Mouse (Mus musculus) naive thymus-derived CD4-positive, alpha-beta T cell, adult 2 months (primary cell): ENCODE data around the gene Trpm8.

Experiments used
- DNase-seq: peaks from one replicate; pipeline ENCODE4 v3.0.0-alpha.2; 2011; ENCODE audit warnings: low read depth

The Trpm8 gene

GRCm38 (mm10) chr1:88264869-88265240, 12.6 kb upstream of the Trpm8 start:
- DNase-seq: no peak

DNA sequence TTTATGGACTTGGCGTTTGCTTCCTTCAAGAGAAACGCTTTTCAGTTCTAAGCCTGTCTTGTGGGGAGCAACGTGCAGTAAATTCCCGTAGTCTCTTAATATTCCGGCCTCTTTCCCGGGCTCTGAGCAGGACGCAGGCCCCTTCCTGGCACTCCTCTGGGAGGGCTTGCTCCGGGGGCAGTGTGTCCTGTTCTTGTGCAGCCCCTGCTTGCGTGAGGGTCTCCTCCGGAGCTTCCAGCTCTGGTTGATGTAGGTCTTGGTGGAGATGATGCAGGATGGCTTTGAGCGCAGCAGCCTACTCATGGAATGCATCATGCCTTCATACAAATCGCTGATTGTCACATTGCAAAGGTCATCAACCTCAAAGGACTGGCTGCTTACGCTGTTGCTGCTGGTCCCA, 11.3 kb upstream of the Trpm8 start:
- DNase-seq: no peak

DNA sequence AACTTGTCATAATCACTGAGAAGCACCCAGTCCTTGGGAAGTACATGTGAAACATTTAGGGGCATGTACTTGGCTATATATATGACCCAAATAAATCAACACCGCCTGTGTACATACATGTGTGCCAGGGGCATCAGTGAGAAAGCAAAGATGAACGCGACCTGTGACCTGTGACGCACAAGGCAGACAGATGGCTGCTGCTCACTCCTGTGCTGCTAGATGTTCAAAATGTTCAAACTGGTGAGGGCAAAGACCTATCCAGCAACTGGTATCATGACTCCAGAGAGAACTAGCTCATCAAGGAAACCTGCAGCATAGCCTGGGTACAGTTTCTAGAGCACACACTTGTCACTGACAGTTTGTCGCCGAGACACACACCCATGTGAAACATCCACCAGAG, 10.0 kb upstream of the Trpm8 start:
- no peak for DNase-seq

DNA sequence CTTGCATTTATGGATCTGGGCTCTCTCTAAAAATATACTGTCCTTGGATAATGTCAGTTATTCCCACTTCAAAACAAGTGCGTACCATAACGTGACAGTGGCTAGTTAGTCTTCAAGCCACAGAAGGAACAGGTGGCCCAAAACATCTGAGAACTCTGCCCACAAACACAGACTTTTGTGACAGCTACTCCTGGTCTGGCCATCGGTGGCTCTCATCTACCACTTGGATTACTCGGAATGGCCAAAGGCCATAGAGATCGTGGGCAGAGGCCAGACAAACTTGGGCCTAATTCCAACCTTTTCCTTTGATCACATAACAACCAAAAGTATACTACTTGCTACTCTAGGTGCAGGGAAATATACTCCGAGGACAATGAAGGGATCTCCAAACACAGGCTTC, 9.4 kb upstream of the Trpm8 start:
- DNase-seq: no peak

GRCm38 (mm10) chr1:88269539-88270309, 7.7 kb upstream of the Trpm8 start:
- no peak for DNase-seq

GRCm38 (mm10) chr1:88272851-88273250, 4.6 kb upstream of the Trpm8 start:
- DNase-seq: no peak

DNA sequence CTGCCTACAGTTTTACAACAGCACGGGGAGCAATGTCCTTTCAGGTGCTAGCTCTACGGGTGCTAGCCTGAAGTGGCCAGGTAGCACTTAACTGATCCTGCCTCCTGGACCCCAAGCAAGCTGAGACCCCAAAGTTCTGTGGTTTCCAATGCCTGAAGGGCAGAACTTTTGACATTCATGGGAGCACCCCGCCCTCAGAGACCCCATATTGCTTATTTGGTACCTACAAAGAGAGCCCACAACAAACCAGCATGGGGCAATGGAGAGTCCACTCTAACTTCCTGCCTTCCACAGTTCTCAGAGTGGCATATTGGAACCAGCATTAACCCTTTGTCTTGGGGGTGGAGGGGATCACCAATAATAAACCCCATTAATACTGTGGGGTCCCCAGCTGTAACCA, 4.1 kb upstream of the Trpm8 start:
- DNase-seq: no peak

DNA sequence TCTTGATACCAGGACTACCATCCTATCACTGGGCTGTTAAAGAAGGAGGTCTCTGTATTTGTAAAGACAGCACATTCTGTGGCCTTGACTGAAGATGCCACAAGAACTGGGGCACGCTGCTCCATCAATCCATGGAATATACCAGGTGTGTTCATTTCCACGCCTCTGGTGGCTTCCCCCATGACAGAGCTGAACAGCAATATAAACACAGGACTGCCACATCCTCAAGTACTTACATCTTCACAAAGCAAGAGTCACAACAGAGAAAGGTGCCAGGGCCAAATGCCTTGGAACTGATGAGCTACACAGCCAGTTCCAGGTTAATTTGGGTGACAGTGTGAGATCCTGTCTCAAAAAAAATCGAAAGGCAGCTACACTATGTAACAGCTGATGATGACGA, 3.6 kb upstream of the Trpm8 start:
- DNase-seq: no peak

DNA sequence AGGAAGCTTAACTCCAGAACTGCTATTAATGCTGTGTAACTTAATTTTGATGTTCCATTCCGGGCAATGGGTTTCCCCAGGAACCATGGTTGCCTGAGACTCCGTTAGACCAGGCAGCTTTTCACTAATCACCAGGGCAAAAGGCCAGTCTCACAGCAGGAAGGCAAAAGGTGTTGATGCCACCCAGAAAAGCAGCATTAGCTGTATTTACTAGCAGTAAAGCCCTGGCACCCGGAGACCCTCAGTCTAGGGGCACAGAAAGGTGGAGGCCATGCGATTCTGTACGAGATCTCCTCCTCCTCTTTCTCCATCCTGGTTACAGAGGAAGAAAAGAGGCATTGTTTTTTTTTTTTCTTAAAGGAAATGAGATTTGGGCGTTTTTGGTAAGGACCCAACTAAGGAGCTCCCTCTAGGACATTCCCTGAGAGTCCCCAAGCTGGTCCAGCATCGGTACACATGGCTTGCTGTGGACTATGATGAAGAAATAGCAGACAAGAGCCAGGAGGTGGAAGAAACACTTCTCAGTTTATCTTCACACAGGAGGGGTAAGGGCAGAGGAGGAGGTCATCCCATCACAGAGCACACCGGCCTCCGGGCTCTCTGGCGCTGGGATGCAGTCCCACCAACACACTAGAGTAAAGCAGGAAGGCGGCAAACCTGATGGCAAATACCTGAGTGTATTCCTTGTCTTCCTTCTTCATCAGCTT, 2.9 kb upstream of the Trpm8 start:
- DNase-seq: no peak

DNA sequence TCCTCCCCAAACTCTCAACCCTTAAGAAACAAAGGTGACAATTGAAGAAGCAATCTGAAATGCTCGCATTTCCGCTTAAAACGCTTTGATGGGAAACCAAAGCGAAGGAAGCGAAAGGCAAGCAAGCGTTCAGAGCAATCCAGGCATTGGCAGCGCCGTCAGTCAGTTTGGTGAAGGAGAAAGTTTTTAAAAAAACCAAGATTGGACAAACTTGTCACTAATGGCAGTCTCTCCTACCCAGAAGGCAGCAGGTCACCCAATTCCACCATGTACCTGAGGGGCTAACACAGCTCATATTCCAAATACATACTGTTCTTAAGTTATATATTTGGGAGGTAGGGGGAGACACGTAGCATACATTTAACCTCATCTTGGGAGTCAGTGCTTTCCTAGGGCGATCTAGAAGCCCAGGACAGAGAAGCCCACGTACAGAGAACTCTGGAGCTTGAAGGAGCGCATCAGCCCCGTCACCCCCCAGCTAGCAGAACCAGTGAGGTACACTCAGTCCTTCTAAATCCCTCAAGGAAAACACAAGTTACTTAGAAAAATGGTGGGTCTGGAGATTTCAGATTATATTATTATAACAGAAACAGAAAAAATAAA, 2.3 kb upstream of the Trpm8 start:
- peak; percentile 38 for DNase-seq

- peak; percentile 67 for DNase-seq
Observed at GRCm38 (mm10) chr1:88275698-88276523, 1.6 kb upstream of the Trpm8 start.

DNA sequence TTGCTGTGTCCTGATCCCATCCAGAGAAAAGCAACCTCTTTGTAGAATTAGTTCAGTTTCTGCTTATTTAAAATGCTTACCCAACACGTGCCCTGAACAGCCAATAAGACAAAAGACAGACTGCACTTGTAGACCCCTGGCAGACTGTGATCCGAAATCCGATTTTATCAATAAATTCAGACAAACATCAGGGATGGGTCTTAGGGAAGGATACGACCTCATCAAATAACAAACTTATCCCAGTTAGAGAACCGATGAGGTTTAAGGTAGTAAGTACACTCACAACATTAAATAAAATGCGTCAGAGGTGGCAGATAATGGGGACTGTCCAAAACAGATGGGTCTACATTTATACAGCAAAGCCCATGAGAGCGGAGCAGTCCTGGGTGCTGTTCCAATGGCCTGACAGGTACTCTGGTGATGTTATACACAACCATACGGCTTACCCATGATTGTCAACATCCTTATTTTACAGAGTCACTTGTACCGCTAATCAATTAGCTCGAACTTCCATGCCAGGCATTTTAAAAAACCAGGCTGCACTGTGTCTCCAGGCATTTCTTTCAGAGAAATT, 850 bp upstream of the Trpm8 start:
- no peak for DNase-seq

- DNase-seq: no peak
Observed at GRCm38 (mm10) chr1:88277818-88278511, 504 bp downstream of the Trpm8 start.

- DNase-seq: peak; percentile 45
Observed at GRCm38 (mm10) chr1:88279111-88280005, 1.9 kb downstream of the Trpm8 start.

GRCm38 (mm10) chr1:88280006-88280690, 2.7 kb downstream of the Trpm8 start:
- no peak for DNase-seq

- DNase-seq: no peak
Observed at GRCm38 (mm10) chr1:88282301-88282700, 4.8 kb downstream of the Trpm8 start.

GRCm38 (mm10) chr1:88283376-88284227, 6.1 kb downstream of the Trpm8 start:
- no peak for DNase-seq

- no peak for DNase-seq
Observed at GRCm38 (mm10) chr1:88284228-88284945, 6.9 kb downstream of the Trpm8 start.
